Mouse (Mus musculus): ENCODE results near the gene Six3.

DNA sequence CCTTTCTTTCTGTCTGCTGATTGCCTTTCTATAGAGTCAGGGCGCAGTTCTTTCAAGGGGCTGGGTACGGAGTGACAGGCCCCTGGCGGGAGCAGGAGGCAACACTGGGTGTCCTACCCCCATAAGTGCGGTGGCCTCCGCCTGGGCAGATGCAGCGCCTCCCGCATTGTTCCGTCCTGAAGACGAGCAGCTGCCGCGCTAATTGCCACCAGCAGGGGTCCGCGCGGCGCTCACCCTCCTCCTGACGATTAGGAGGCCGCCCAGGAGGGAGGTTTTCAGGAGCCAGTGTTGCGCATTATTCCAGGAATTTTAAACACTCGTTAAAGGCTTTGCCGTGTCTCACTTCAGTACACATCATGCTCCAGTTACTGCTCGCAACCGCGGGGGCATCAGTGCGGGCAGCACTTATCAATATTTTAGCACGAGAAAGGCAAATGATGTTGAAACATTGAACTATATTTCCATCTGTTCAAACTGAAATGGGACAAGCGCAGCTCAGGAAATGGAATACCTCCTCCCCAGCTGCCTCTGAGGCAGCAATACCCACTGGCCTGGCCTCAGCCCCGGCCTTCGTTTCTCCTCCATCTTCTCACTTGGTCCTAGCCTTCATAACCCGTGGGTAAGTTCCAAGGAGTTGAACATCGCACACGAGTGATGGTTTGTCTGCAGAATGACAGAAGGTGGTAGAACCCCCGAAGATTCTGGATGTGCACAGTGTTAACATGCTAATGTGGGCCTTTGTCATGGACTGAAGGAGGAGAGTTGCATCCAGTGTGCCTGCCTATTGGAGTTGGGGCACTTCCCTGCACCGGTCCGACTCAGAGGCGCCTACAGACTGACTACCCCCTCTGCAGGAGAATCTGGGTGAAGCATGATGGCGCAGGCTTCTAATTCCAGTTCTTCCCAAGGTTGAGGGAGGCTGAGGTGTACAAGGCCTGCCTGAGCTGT, 32.6 kb downstream of the Six3 start:
- TF ChIP-seq CTCF (IDR thresholded peaks at IDR 0.05; ENCODE audit: low read depth) (peak; percentile 81), EP300 (optimal IDR thresholded peaks at IDR 0.05) (no peak)

Measured in stomach, postnatal 0 days (tissue).